Mouse (Mus musculus) embryonic fibroblast, embryonic 13.5 days (primary cell): Measurements from ENCODE around the gene Hdac11. TPM values are rescaled to one million over a fixed set of nuclear protein-coding genes. Genes with fewer than 3 reads are reported as not detected.
A peak's percentile ranks its signal among the peaks of the same experiment; 100 is the strongest.

Experiments
- H3K27ac ChIP-seq: 2 replicates; pipeline ENCODE4 v1.5.1; 2012; ENCODE audit warnings: low read length, control low read depth, inconsistent platforms; ENCODE audit not compliant: insufficient read depth
- H3K4me1 ChIP-seq: 2 replicates; pipeline ENCODE4 v1.6.1; 2011; ENCODE audit warnings: low read length; ENCODE audit not compliant: control insufficient read depth, insufficient read depth
- H3K4me3 ChIP-seq: 2 replicates; pipeline ENCODE4 v1.5.1; 2011; ENCODE audit warnings: mild to moderate bottlenecking, control low read depth, low read length; ENCODE audit not compliant: insufficient read depth
- CTCF ChIP-seq: IDR thresholded peaks from 2 replicates; pipeline ENCODE4 v1.5.1; 2011; ENCODE audit warnings: mild to moderate bottlenecking, control low read depth, low read length, moderate library complexity, borderline replicate concordance; ENCODE audit not compliant: insufficient read depth
- POLR2A ChIP-seq: IDR thresholded peaks from 2 replicates; pipeline ENCODE4 v1.6.1; 2011; ENCODE audit warnings: low read depth, mild to moderate bottlenecking, control low read depth, low read length, moderate library complexity
- polyA plus RNA-seq: library from polyadenylated mRNA; stranded (reverse); fragments of >200 nt; gene quantifications from 2 replicates; pipeline ENCODE4 v1.2.4, GENCODE M21; 2011; ENCODE audit warnings: low read depth; ENCODE audit not compliant: missing spikeins, insufficient read length

The Hdac11 gene
- polyA plus RNA-seq, 1 experiment, result 5.4 TPM

- TF ChIP-seq CTCF (no peak), POLR2A (no peak)
- Histone ChIP-seq H3K4me1 (peaks cover 5% of the 10 kb centered on the region; the same call in 1 of the 2 replicates), H3K4me3 (no peak overlapping the region), H3K27ac (no peak overlapping the region)
These were observed 26.6 kb downstream of the Hdac11 start for GRCm38 (mm10) chr6:91183041-91183440.

GRCm38 (mm10) chr6:91183980-91184379 lies 27.5 kb downstream of the Hdac11 start:
- Histone ChIP-seq H3K4me1 (peaks cover 5% of the 10 kb centered on the region; the same call in 1 of the 2 replicates), H3K4me3 (no peak overlapping the region), H3K27ac (no peak overlapping the region)
- no peak for TF ChIP-seq POLR2A
- no peak for TF ChIP-seq CTCF

DNA sequence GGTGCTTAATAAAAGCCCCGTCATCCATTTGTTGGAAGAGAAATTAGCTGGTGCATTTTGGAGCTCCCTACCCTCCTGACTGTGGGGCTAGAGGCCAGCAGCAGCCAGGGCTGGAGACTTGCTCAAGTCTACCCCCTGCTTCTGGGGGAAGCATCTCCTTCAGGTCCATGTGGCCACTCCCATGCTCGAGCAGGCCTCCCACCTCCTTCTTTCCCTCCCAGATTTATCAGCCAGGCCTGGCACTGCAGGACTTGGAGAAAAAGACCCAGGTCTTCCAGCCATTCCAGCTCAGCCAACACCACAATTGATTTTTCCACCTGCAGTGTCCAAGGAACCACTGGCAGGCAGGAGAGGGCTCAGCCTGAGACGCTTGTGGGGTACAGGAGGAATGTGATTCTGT lies 28.3 kb downstream of the Hdac11 start:
- Histone ChIP-seq H3K27ac (no peak overlapping the region), H3K4me3 (no peak overlapping the region), H3K4me1 (peaks cover 5% of the 10 kb centered on the region; the same call in 1 of the 2 replicates)
- TF ChIP-seq POLR2A, result no peak
- no peak for TF ChIP-seq CTCF

GRCm38 (mm10) chr6:91185502-91185901 lies 29.0 kb downstream of the Hdac11 start:
- no peak overlapping the region for H3K27ac ChIP-seq
- no peak overlapping the region for H3K4me3 ChIP-seq
- H3K4me1 ChIP-seq, result 0 out of 2 replicates have a peak, but pooled peaks cover 2% of the 10 kb centered on the region
- TF ChIP-seq POLR2A, result no peak
- TF ChIP-seq CTCF, result no peak

- Histone ChIP-seq H3K27ac (no peak overlapping the region), H3K4me1 (no peaks in the 10 kb centered on the region)
These were observed 29.9 kb downstream of the Hdac11 start for GRCm38 (mm10) chr6:91186161-91186931.

DNA sequence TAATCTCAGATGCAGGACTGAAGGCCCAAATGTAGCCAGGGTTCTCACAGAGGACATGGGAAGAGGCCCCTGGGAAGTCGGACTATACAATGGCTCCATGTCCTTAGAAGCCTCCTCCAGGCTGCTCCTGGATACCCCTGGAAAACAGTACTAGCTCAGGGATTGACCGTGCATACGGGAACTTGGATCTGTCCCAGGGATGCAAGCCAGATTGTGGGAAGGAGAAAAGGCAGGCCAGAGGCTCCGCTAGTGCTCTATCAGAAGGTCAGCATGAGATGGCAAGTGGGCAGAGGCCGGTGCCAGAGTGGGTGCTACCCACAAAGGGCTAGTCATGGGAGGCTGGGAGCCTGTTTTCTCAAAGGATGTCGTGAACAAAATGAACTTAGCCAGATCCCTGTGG lies 30.5 kb downstream of the Hdac11 start:
- no peak overlapping the region for H3K27ac ChIP-seq
- no peak for TF ChIP-seq CTCF

More at GRCm38 (mm10) chr6:91186161-91186931, 29.9 kb downstream of the Hdac11 start:
- no peak overlapping the region for H3K4me3 ChIP-seq
- TF ChIP-seq CTCF (peak; percentile 68; the same call in 1 of the 2 replicates), POLR2A (no peak)

GRCm38 (mm10) chr6:91187871-91188270 lies 31.4 kb downstream of the Hdac11 start:
- no peak for TF ChIP-seq POLR2A
- no peak for TF ChIP-seq CTCF
- Histone ChIP-seq H3K4me3 (no peak overlapping the region), H3K4me1 (peaks cover 7% of the 10 kb centered on the region), H3K27ac (no peak overlapping the region)

More for the DNA sequence above, 30.5 kb downstream of the Hdac11 start:
- no peaks in the 10 kb centered on the region for H3K4me1 ChIP-seq
- no peak overlapping the region for H3K4me3 ChIP-seq

DNA sequence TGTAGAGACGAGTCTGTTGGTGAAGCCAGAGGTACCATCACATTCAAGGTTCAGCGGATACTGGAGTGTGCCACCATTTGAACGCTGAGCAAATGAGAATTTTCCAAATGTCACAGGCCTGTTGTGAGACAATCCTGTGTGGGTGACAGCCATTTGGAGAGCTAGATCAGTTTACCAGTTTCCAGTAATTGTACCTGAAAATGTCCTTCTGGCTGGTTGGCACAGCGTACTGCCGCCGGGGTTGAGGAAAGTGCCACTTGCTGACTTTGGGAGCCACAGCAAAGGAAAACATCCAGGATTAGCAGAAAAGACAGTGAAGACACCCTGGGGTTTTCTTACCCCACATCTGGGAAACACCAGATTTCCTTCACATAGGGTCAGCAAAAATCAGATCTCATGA lies 33.5 kb downstream of the Hdac11 start:
- no peak for TF ChIP-seq POLR2A
- TF ChIP-seq CTCF, result no peak
- Histone ChIP-seq H3K4me3 (no peak overlapping the region), H3K27ac (no peak overlapping the region)

GRCm38 (mm10) chr6:91191465-91191864 lies 35.0 kb downstream of the Hdac11 start:
- Histone ChIP-seq H3K4me3 (no peak overlapping the region), H3K4me1 (peaks cover 13% of the 10 kb centered on the region), H3K27ac (no peak overlapping the region)
- no peak for TF ChIP-seq CTCF
- no peak for TF ChIP-seq POLR2A

More for the DNA sequence above, 33.5 kb downstream of the Hdac11 start:
- H3K4me1 ChIP-seq, result peaks cover 13% of the 10 kb centered on the region

- peaks cover 13% of the 10 kb centered on the region for H3K4me1 ChIP-seq
- H3K4me3 ChIP-seq, result no peak overlapping the region
- no peak for TF ChIP-seq CTCF
- no peak for TF ChIP-seq POLR2A
- peak overlapping the region; percentile 81 for H3K27ac ChIP-seq
These were observed 36.0 kb downstream of the Hdac11 start for GRCm38 (mm10) chr6:91192421-91192820.
